Mouse (Mus musculus): ENCODE measurements at regions not wholly inside any gene's neighbourhood (a gene's known extent, or its start where the extent isn't known, plus 50 kb on each side); places are given as distances from the start of the nearest gene placed in this dataset.
"Not testable (repeated sequence)": the region's sequence is repeated elsewhere in the genome, so short reads cannot be mapped to it uniquely, and the experiment has no call there.

GRCm38 (mm10) chr1:94969543-94969942 is 343.9 kb upstream of the Fam174a start:
- Histone ChIP-seq H3K27me3 (replicated peaks; ENCODE audit: control insufficient read depth, insufficient read depth, low read length) (no peaks in the 10 kb centered on the region), H3K4me3 (ENCODE audit: low read length) (no peak overlapping the region), H3K4me2 (ENCODE audit: low read length) (no peak overlapping the region), H3K4me1 (ENCODE audit: control insufficient read depth, insufficient read depth, low read depth, low read length) (no peaks in the 10 kb centered on the region), H3K36me3 (ENCODE audit: control insufficient read depth, insufficient read depth, low read length) (no peaks in the 10 kb centered on the region), H3K27ac (ENCODE audit: low read depth, low read length) (no peak overlapping the region), H3K9me3 (ENCODE audit: control insufficient read depth, low read length) (no peaks in the 10 kb centered on the region), H3K9ac (ENCODE audit: low read depth, low read length) (no peak overlapping the region)
- ATAC-seq, result no peak

DNA sequence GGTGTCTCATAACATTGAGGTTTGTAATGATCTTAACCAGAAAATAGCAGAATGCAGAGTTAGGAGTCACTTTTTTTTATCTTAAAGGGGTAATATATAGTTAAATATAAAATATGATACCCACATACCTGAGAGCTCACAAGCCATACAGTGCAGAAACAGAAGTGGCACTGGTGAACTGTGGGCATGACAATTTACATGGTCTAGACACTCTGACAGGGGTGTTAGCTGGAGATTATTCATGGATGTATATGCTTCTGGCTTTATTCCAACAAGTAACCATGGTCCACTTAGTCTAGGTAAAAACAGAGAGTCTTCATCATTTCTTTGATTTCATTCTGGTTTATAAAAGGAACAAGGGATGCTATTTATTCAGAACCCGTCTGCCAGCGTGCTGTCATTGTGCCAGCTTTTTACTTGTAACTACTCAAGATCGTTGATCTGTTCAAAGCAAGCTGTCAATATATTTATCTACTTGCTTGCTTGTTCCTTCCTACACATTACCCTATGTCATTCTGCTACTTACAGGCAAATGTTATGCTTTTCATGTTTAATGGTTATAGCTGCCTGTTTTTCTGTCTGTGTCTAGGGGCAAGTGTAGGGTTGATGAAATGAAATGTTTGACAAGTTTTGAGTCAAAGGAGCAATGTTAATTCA is 343.2 kb upstream of the Fam174a start:
- Histone ChIP-seq H3K27me3 (replicated peaks; ENCODE audit: control insufficient read depth, insufficient read depth, low read length) (no peaks in the 10 kb centered on the region), H3K4me1 (ENCODE audit: control insufficient read depth, insufficient read depth, low read depth, low read length) (no peaks in the 10 kb centered on the region), H3K9me3 (ENCODE audit: control insufficient read depth, low read length) (no peaks in the 10 kb centered on the region), H3K27ac (ENCODE audit: low read depth, low read length) (no peak overlapping the region), H3K4me3 (ENCODE audit: low read length) (no peak overlapping the region), H3K4me2 (ENCODE audit: low read length) (no peak overlapping the region), H3K36me3 (ENCODE audit: control insufficient read depth, insufficient read depth, low read length) (no peaks in the 10 kb centered on the region), H3K9ac (ENCODE audit: low read depth, low read length) (no peak overlapping the region)
- WGBS, result 56% methylated on average over 3 of the region's 3 CpGs
- no peak for ATAC-seq

- WGBS, result 43% methylated on average over 1 of the region's 1 CpGs
- Histone ChIP-seq H3K9me3 (ENCODE audit: control insufficient read depth, low read length) (no peaks in the 10 kb centered on the region), H3K4me3 (ENCODE audit: low read length) (no peak overlapping the region), H3K36me3 (ENCODE audit: control insufficient read depth, insufficient read depth, low read length) (no peaks in the 10 kb centered on the region), H3K27me3 (replicated peaks; ENCODE audit: control insufficient read depth, insufficient read depth, low read length) (no peaks in the 10 kb centered on the region), H3K27ac (ENCODE audit: low read depth, low read length) (no peak overlapping the region), H3K4me2 (ENCODE audit: low read length) (no peak overlapping the region), H3K9ac (ENCODE audit: low read depth, low read length) (no peak overlapping the region), H3K4me1 (ENCODE audit: control insufficient read depth, insufficient read depth, low read depth, low read length) (no peaks in the 10 kb centered on the region)
- ATAC-seq, result no peak
Measured at GRCm38 (mm10) chr1:94993338-94993737, 320.1 kb upstream of the Fam174a start.

GRCm38 (mm10) chr1:95003900-95004299 is 309.5 kb upstream of the Fam174a start:
- 85% methylated on average over 4 of the region's 4 CpGs for WGBS
- Histone ChIP-seq H3K27me3 (replicated peaks; ENCODE audit: control insufficient read depth, insufficient read depth, low read length) (no peaks in the 10 kb centered on the region), H3K9ac (ENCODE audit: low read depth, low read length) (no peak overlapping the region), H3K4me3 (ENCODE audit: low read length) (no peak overlapping the region), H3K4me1 (ENCODE audit: control insufficient read depth, insufficient read depth, low read depth, low read length) (no peaks in the 10 kb centered on the region), H3K9me3 (ENCODE audit: control insufficient read depth, low read length) (no peaks in the 10 kb centered on the region), H3K36me3 (ENCODE audit: control insufficient read depth, insufficient read depth, low read length) (no peaks in the 10 kb centered on the region), H3K4me2 (ENCODE audit: low read length) (no peak overlapping the region), H3K27ac (ENCODE audit: low read depth, low read length) (no peak overlapping the region)
- no peak for ATAC-seq

DNA sequence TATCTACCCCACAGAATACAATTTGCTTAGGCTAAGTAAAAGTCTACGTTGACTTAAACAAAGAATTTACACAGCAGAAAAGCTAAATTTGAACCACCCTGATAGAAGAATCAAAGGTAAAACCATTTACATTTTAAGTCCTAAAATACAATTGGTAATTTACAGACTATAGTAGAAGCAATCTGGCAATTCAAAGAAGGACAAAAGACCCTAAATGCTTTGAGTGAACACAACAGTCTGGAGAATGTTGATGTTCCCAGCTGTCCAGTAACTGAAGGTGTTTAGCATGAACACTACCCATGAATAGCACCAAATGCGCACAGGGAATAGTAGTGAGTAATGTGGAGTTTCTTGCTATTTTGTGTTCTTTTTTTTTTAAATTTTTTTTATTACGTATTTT is 282.8 kb upstream of the Fam174a start:
- 89% methylated on average over 3 of the region's 3 CpGs for WGBS
- Histone ChIP-seq H3K9me3 (ENCODE audit: control insufficient read depth, low read length) (no peaks in the 10 kb centered on the region), H3K27me3 (replicated peaks; ENCODE audit: control insufficient read depth, insufficient read depth, low read length) (no peaks in the 10 kb centered on the region), H3K4me1 (ENCODE audit: control insufficient read depth, insufficient read depth, low read depth, low read length) (no peaks in the 10 kb centered on the region), H3K27ac (ENCODE audit: low read depth, low read length) (no peak overlapping the region), H3K36me3 (ENCODE audit: control insufficient read depth, insufficient read depth, low read length) (no peaks in the 10 kb centered on the region), H3K4me2 (ENCODE audit: low read length) (no peak overlapping the region), H3K4me3 (ENCODE audit: low read length) (no peak overlapping the region), H3K9ac (ENCODE audit: low read depth, low read length) (no peak overlapping the region)
- ATAC-seq, result no peak

- H3K4me1 ChIP-seq (ENCODE audit: control insufficient read depth, insufficient read depth, low read depth, low read length); H3K36me3 ChIP-seq (ENCODE audit: control insufficient read depth, insufficient read depth, low read length); H3K4me2 ChIP-seq (ENCODE audit: low read length); H3K9ac ChIP-seq (ENCODE audit: low read depth, low read length); H3K4me3 ChIP-seq (ENCODE audit: low read length); H3K9me3 ChIP-seq (ENCODE audit: control insufficient read depth, low read length); H3K27ac ChIP-seq (ENCODE audit: low read depth, low read length); H3K27me3 ChIP-seq (replicated peaks; ENCODE audit: control insufficient read depth, insufficient read depth, low read length); ATAC-seq: not testable (repeated sequence)
- 7% methylated on average over 1 of the region's 1 CpGs for WGBS
Measured at GRCm38 (mm10) chr1:95033661-95034414, 279.6 kb upstream of the Fam174a start.

GRCm38 (mm10) chr1:95038411-95038810 is 275.0 kb upstream of the Fam174a start:
- no peak overlapping the region for H3K4me2 ChIP-seq (ENCODE audit: low read length)
- WGBS, result 86% methylated on average over 2 of the region's 2 CpGs
- H3K9me3 ChIP-seq (ENCODE audit: control insufficient read depth, low read length), result no peaks in the 10 kb centered on the region
- H3K4me1 ChIP-seq (ENCODE audit: control insufficient read depth, insufficient read depth, low read depth, low read length), result no peaks in the 10 kb centered on the region
- no peaks in the 10 kb centered on the region for H3K27me3 ChIP-seq (replicated peaks; ENCODE audit: control insufficient read depth, insufficient read depth, low read length)
- no peak overlapping the region for H3K4me3 ChIP-seq (ENCODE audit: low read length)
- H3K9ac ChIP-seq (ENCODE audit: low read depth, low read length), result no peak overlapping the region
- H3K36me3 ChIP-seq (ENCODE audit: control insufficient read depth, insufficient read depth, low read length), result no peaks in the 10 kb centered on the region
- H3K27ac ChIP-seq (ENCODE audit: low read depth, low read length), result no peak overlapping the region
- no peak for ATAC-seq

- Histone ChIP-seq H3K9ac (ENCODE audit: low read depth, low read length) (no peak overlapping the region), H3K27me3 (replicated peaks; ENCODE audit: control insufficient read depth, insufficient read depth, low read length) (no peaks in the 10 kb centered on the region), H3K9me3 (ENCODE audit: control insufficient read depth, low read length) (no peaks in the 10 kb centered on the region), H3K36me3 (ENCODE audit: control insufficient read depth, insufficient read depth, low read length) (no peaks in the 10 kb centered on the region), H3K4me2 (ENCODE audit: low read length) (no peak overlapping the region), H3K4me1 (ENCODE audit: control insufficient read depth, insufficient read depth, low read depth, low read length) (no peaks in the 10 kb centered on the region), H3K4me3 (ENCODE audit: low read length) (no peak overlapping the region), H3K27ac (ENCODE audit: low read depth, low read length) (no peak overlapping the region)
- WGBS, result 82% methylated on average over 2 of the region's 2 CpGs
- ATAC-seq, result no peak
Measured at GRCm38 (mm10) chr1:95040332-95040731, 273.1 kb upstream of the Fam174a start.

DNA sequence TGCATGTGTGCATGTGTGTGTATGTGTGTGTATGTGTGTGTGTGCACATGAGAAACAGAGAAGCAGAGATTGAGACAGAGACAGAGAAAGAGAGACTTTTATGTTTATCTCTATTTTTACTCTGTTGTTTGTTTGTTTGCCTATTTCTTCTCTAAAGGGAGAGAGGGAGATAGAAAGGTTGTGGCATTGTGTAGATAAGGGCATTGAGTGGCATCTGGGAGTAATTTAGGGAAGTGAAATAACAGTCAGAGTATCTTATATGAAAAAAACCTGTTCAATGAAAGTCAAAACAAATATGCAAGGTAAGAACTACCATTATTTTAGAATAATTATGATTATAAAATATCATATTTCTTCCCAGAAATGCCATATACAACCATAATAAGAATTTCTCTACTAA is 270.1 kb upstream of the Fam174a start:
- Histone ChIP-seq H3K9me3 (ENCODE audit: control insufficient read depth, low read length) (no peaks in the 10 kb centered on the region), H3K4me1 (ENCODE audit: control insufficient read depth, insufficient read depth, low read depth, low read length) (no peaks in the 10 kb centered on the region)
- no peak for ATAC-seq

More for the DNA sequence above, 270.1 kb upstream of the Fam174a start:
- Histone ChIP-seq H3K4me2 (ENCODE audit: low read length) (no peak overlapping the region), H3K27ac (ENCODE audit: low read depth, low read length) (no peak overlapping the region), H3K36me3 (ENCODE audit: control insufficient read depth, insufficient read depth, low read length) (no peaks in the 10 kb centered on the region), H3K4me3 (ENCODE audit: low read length) (no peak overlapping the region), H3K9ac (ENCODE audit: low read depth, low read length) (no peak overlapping the region), H3K27me3 (replicated peaks; ENCODE audit: control insufficient read depth, insufficient read depth, low read length) (no peaks in the 10 kb centered on the region)

Measured in hindbrain, embryonic 16.5 days (tissue).